Mouse (Mus musculus) heart, postnatal 36 days (tissue): ENCODE results near the gene Olfr1014. TPM values are rescaled to one million over a fixed set of nuclear protein-coding genes. Genes with fewer than 3 reads are reported as not detected.
A peak's percentile ranks its signal among the peaks of the same experiment; 100 is the strongest.

ENCODE experiments used
- DNase-seq, 2 experiments: peaks; one replicate each; pipeline ENCODE4 v3.0.0; 2021 to 2022
- intact Hi-C: fragments of 180-260 bp; cut with DNase I; formaldehyde crosslinking; loops from one replicate; pipeline ENCODE4 v1.15.1; 2025
- total RNA-seq, 2 experiments: library from RNA; stranded (reverse); gene quantifications; 2 replicates each; pipeline ENCODE4 v1.2.3; 2021

Olfr1014 gene
- total RNA-seq: not detected

DNA sequence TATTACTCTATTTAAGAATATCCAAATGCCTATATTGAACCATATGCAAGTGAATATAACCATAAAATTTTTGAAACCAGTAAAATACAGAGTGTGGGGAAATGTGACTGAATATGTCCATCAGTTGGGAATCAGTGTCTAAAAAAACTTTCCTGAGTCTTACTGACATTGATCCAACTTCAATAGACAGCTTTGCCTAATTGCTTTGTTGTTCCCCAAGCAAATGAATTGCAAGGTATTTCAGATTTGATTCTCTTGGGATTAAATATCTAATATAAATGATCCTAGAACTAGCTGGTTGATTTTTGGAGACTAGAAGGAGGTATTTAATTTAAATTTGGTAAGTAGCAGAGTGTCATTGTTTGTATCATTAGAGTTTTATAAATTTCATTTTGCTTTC lies at the start of gene Olfr1014:
Gene Olfr1014, plus strand, starts transcription at position 301 of the 400 bp plus-strand sequence.
- no peak for DNase-seq
- intact Hi-C loops: no loop called here

DNA sequence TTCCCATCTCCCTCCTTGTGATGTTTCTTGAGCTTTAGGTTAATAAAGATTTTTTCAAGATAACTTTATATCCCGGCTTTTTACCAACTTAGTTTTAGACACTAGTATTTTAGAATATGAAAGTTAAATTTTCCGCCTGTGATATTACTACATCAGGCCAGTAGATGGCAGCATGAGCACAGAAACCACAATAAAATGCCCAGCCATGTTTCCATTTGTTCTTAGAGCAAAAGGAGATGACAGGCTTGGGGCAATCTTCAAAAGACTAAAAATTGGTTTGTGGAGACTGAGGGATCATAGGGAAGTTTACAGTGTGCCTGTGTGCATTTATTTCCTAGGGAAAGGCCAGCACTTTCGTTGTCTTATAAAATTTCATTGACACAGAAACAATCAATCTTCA lies 46.7 kb upstream of the Olfr1014 start:
- intact Hi-C loops: loop anchor here (1.0 to 5.0 kb wide), 2 partner anchors 603 to 739 kb away; no protein-coding TSS in a partner anchor
- peak in 1 of 2 experiments; percentile 9 for DNase-seq

DNA sequence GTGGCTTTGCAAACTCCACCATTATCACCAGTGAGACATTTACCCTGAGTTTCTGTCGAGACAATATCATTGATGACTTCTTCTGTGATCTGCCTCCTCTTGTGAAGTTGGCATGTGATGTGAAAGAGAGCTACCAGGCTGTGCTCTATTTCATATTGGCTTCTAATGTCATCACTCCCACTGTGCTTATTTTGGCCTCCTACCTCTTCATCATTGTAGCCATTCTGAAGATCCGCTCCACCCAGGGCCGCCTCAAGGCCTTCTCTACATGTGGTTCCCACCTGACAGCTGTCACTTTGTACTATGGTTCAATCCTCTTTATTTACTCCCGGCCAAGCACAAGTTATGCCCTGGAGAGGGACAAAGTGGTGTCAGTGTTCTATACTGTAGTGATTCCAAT lies 18.7 kb upstream of the Olfr1014 start:
- no peak for DNase-seq
- intact Hi-C loops: no loop called here

DNA sequence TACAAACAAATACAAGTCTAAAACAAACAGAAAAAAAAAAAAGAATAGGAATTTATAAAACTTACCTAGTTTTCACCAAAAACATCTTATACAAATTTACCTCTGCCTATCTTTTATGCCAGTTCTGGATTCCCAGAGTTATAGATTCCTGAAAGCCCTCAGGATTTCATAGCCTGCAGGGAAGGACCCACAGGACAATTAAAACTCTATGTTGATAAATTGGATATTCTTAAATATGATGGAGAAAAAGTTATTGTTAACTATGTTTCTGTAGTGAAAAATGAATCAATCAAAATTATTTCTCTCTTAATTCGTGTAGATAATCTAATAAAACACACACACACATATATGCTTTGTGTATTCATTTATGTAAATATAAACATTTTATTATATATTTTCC lies 9.8 kb upstream of the Olfr1014 start, which contains the start of gene Olfr1012:
Gene Olfr1012, minus strand, starts transcription at position 101 of the 400 bp plus-strand sequence.
- intact Hi-C loops: no loop called here
- no peak for DNase-seq

DNA sequence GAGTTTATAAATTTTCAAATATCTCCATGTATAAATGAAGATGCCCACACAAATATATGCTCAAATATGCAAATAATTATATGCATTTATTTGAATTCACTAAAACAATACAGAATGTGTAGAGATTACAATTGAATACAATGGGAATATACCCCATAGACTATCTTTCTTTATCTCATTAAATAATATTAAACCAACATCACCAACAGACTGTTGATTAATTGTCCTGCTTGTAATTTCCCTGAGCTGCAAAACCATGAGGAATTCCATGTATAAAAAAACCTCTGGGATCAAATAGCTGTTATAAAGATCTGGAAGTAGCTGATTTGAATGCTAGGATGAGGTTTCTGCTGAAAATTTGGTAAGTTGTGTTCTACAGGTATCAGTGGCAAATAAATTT lies 5.7 kb upstream of the Olfr1014 start, which contains the start of gene Olfr1013:
Gene Olfr1013, plus strand, starts transcription at position 301 of the 400 bp plus-strand sequence.
- DNase-seq: no peak
- intact Hi-C loops: no loop called here

DNA sequence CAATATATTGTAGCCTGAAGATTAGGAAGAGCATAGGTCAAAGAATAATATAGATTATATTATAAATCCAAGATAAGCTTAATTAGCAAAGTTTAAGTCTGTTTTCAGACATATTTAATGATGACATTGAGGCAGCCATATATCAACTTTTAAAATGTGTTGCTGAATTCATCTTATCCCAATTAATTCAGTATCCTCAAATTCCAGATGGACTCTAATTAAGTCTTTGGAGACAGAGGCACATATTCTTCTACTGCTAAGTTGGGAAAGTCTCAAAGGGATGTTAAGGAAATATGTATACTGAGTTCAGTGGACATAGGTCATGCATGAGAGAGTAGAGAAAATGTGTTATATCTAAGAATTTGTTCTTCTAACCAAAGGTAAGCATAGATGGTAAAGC lies 9.2 kb downstream of the Olfr1014 start, which contains the start of gene Olfr1015:
Gene Olfr1015, plus strand, starts transcription at position 301 of the 400 bp plus-strand sequence.
- DNase-seq: no peak
- intact Hi-C loops: no loop called here

DNA sequence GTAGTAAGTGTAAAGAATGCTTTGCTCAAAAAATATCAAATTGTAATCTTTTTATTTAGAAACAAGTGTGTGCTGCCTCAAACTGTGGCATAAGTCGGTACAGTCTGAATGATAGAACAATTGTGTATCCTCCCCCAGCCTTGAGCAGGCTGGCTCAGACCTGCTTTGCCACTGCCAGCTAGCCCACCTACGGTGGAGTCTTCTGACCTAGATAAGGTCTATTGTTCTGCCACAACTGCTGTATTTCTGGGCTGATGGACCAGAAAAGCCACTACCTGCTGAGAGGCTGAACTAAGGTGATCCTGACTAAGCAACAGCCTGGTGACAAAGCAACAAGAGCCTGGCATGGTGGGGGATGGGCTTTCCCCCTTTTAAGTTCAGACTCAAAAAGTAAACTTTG lies 19.8 kb downstream of the Olfr1014 start:
- DNase-seq: no peak
- intact Hi-C loops: no loop called here

DNA sequence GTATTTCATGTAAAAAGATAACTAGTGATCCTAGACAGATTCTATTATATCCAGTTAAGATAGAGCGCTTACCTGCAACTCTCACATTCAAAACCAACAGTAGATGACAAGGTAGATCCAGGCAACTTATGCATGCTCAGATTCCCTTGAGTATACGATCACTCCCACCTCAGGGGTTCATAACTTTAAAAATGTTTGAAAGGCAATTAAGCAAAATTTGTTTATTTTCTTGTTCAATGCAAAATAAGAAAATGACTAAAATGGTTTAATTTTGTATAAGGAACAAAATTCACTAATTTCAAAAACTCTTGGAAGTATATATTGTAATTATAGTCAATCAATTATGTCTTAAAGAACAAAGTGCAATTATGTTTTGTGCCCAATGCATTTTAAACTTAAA lies 29.9 kb downstream of the Olfr1014 start, which contains the start of gene Olfr1016:
Gene Olfr1016, minus strand, starts transcription at position 101 of the 400 bp plus-strand sequence.
- DNase-seq: no peak
- intact Hi-C loops: no loop called here

DNA sequence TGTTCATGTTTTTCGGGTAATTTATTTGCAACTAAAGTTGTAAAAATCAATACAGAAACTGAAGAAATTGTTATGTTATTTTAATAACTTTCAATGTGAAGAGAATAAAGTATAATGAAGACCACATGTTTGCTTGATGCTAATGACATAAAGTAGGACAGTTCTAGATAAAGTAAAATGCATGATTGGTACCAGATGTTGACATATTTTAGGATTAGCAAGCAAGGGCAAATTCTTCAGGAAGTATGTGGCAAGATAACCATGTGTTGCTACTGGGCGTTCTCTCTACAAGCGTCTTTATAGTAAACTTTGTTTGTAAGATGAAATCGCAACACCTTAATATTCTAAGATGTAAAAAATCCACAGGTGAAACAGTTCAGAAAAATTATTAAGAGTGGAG lies 32.0 kb downstream of the Olfr1014 start:
- intact Hi-C loops: no loop called here
- DNase-seq: no peak

DNA sequence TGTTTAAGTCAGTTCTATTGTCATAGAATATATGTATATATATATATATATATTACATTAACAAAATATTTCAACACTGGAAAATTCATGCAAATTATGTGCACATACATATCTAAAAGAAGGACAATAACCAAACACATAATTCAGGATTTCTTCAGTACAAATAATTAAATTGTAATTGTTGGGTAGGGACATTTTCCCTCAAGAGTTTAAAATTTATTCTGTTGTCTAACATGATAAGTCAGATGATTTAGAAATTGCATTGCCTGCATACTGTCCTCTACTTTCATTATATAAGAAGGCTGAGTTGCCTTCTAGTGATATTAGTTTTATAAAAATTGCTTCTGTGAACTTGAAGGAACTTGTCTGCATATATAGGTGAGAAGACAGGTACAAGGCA lies 45.7 kb downstream of the Olfr1014 start, which contains the start of gene Olfr1018:
Gene Olfr1018, plus strand, starts transcription at position 301 of the 400 bp plus-strand sequence.
- intact Hi-C loops: no loop called here
- no peak for DNase-seq

Other genes starting within 250 kb of the Olfr1014 start
- gene Olfr996, start 193.5 kb upstream of the Olfr1014 start, total RNA-seq: not detected
- gene Olfr998, start 183.8 kb upstream of the Olfr1014 start, total RNA-seq: not detected
- gene Olfr1000, start 160.8 kb upstream of the Olfr1014 start, total RNA-seq: not detected
- not detected for gene Olfr1002, start 122.0 kb upstream of the Olfr1014 start, total RNA-seq
- not detected for gene Olfr154, start 108.3 kb upstream of the Olfr1014 start, total RNA-seq
- not detected for gene Olfr1006, start 93.9 kb upstream of the Olfr1014 start, total RNA-seq
- gene Olfr1008, start 83.3 kb upstream of the Olfr1014 start, total RNA-seq: not detected
- gene Olfr1009, start 57.3 kb upstream of the Olfr1014 start, total RNA-seq: not detected
- gene Olfr1012, start 9.9 kb upstream of the Olfr1014 start, total RNA-seq: not detected
- gene Olfr1013, start 5.6 kb upstream of the Olfr1014 start, total RNA-seq: not detected
- not detected for gene Olfr1015, start 9.3 kb downstream of the Olfr1014 start, total RNA-seq
- gene Olfr1016, start 29.8 kb downstream of the Olfr1014 start, total RNA-seq: not detected
- gene Olfr1018, start 45.8 kb downstream of the Olfr1014 start, total RNA-seq: not detected
- not detected for gene Olfr1019, start 72.8 kb downstream of the Olfr1014 start, total RNA-seq
- not detected for gene Olfr1020, start 74.3 kb downstream of the Olfr1014 start, total RNA-seq
- not detected for gene Olfr1022, start 95.9 kb downstream of the Olfr1014 start, total RNA-seq
- not detected for gene Olfr1023, start 112.9 kb downstream of the Olfr1014 start, total RNA-seq
- not detected for gene Olfr1024, start 132.3 kb downstream of the Olfr1014 start, total RNA-seq
- not detected for gene Olfr1025-ps1, start 142.5 kb downstream of the Olfr1014 start, total RNA-seq
- not detected for gene Olfr1026, start 148.8 kb downstream of the Olfr1014 start, total RNA-seq
- not detected for gene Olfr1028, start 177.7 kb downstream of the Olfr1014 start, total RNA-seq
- not detected for gene Olfr1029, start 201.2 kb downstream of the Olfr1014 start, total RNA-seq
- not detected for gene Olfr1030, start 206.6 kb downstream of the Olfr1014 start, total RNA-seq
- gene Olfr1031, start 217.6 kb downstream of the Olfr1014 start, total RNA-seq: not detected
- gene Olfr1032, start 232.8 kb downstream of the Olfr1014 start, total RNA-seq: not detected
- 1 to 10 TPM; 1.6 to 7.4 TPM for gene Olfr1033, start 247.9 kb downstream of the Olfr1014 start, total RNA-seq